Mouse (Mus musculus): Measurements from ENCODE around the gene Ilkap.

Ilkap gene

GRCm38 (mm10) chr1:91362113-91362512, 36.5 kb downstream of the Ilkap start:
- in situ Hi-C loops (cut with MseI, MboI) = no loop called here

DNA sequence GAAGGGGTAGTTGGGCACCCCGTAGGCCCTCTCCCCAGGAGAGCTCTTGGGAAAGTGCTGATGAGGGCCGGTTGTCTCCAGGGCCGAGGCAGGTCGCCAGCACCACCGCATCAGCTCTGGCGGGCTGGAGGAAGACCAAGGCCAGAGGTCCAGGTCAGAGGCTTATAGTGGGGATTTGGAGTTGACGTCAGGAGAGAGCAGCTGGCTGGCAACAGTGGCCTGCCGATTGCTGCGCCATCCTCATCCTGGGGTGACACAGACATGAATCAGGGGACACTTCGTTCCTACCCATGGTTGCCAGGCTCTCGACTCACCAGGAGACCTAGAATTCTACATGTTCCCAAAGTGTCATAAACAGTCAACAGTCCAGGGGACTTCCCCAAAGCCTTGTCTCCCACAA, 42.5 kb downstream of the Ilkap start:
- in situ Hi-C loops (cut with MseI, MboI) = no loop called here

DNA sequence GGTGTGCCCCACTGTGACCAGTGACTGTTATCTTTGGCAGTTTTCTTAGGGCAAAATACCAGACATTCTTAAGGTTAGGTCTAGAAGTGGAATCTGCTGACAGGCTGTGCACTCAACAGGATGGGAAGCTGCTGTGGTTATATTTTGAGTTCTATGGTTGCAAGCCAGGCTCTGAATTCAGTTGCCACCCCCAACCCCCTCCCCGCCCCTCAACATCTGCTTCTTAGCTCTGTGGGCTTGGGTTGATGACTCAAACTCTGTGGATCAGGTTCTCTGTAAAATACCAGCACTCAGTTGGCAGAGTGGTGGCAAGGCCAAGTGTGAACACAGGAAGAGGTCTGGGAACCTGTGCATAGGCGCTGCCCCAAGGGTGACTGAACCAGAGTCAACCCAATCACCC, 46.3 kb downstream of the Ilkap start:
- in situ Hi-C loops (cut with MseI, MboI) = no loop called here

DNA sequence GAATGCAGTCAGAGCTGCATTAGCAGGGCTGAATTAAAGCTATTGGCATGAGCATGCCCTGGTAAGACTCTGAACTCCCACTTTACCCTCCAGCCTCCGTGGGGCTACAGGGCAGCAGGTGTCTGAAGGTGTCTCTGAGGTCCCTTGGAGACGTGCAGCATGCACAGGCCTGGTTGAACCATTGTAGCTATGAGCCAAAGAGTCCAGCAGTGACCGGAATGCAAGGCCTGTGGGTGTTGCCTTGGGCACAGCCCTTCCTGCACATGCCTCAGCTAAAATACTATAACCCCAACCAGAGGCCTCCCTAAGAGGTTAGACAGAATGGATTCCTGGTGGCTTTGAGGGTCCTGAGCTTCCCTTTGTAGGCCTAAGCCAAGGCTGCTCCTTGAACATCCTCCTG, 47.4 kb downstream of the Ilkap start:
- in situ Hi-C loops (cut with MseI, MboI) = no loop called here

GRCm38 (mm10) chr1:91350841-91351240, 47.8 kb downstream of the Ilkap start, which contains the start of gene Klhl30:
Klhl30 (plus strand) TSS chr1:91351016.
- in situ Hi-C loops (cut with MseI, MboI) = no loop called here

- in situ Hi-C loops (cut with MseI, MboI) = no loop called here
Observed at GRCm38 (mm10) chr1:91346892-91347291, 51.7 kb downstream of the Ilkap start.

DNA sequence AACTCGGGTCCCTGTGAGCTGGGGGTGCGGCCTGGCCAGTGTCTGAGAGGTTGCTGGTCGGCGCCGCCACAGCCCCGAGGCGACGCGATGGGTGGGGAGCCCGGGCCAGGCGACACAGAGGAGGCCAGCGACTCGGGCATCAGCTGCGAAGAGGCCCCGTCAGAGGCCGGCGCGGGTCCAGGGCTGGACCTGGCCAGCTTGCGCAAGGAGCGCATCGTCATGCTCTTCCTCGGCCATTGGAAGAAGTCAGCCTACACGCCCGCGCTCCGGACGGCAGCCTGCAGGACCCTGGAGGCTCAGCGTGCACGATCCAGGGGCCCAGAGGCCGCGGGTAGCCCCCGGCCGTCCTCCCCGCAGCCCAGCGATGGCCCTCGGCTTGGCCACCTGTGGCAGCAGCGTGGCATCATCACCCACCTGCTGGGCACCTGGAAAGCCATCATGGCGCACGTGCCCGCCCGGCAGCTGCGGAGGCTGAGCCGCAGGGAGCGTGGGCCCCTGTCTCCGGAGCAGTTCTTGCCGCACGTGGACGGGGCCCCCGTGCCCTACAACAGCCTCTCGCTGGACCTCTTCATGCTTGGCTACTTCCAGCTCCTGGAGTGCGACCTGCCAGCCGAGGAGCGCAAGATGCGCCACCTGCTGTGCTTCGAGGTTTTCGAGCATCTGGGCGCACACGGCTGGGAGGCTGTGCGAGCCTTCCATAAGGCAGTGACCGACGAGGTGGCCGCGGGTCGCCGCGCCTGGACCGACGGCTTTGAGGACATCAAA, 53.5 kb downstream of the Ilkap start:
- in situ Hi-C loops (cut with MseI, MboI) = no loop called here

- in situ Hi-C loops (cut with MseI, MboI) = no loop called here
Observed at GRCm38 (mm10) chr1:91344001-91344400, 54.6 kb downstream of the Ilkap start.

GRCm38 (mm10) chr1:91337355-91337754, 61.3 kb downstream of the Ilkap start:
- in situ Hi-C loops (cut with MseI, MboI) = no loop called here

- in situ Hi-C loops (cut with MseI, MboI) = no loop called here
Observed at GRCm38 (mm10) chr1:91333582-91333981, 65.0 kb downstream of the Ilkap start.

DNA sequence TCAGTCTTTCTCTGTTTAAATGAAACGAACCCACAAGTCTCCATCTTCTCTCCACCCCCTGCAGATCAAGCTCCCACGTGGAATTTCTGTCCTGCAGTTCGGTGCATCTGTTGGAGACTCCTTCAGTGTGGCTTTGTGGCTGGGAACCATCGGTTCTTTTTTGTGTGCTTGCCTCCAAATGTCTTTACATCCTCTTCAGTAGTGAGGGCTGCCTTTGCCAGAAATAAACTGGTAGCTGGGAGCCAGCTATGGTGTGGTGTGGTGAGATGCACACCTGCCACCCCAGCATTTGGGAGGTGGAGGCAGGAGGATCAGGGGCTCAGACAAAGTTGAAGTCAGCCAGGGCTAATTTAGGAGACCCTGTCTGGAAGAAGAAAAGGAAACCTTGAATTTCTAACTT, 66.5 kb downstream of the Ilkap start:
- in situ Hi-C loops (cut with MseI, MboI) = no loop called here

- in situ Hi-C loops (cut with MseI, MboI) = no loop called here
Observed at GRCm38 (mm10) chr1:91325488-91326042, 73.0 kb downstream of the Ilkap start.

DNA sequence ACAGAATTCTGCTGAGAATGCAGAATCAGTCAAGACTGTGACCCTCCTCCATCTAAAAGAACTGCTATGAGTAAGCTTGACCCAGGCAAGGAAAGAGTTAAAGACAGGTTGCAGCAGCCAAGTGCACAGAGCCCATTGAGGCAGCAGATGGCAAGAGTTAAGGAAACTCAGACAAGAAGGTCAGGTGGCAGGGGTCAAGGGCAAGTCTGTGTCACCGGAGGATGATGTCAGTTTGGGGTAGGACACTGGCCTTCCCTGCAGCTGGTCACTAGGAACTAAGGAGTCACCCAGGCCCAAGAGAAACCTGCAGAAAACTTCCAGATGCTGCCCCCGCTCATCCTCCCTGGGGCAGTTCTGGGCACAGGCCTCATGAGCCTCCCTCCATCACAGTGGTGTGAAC, 74.0 kb downstream of the Ilkap start:
- in situ Hi-C loops (cut with MseI, MboI) = no loop called here

Data from mouse trophoblast stem cell (cell line).